Mouse (Mus musculus): Measurements from ENCODE around the gene Ssmem1. TPM values are rescaled to one million over a fixed set of nuclear protein-coding genes. Genes with fewer than 3 reads are reported as not detected.

Gene Ssmem1
- total and polyA plus RNA-seq, 3 experiments = 0.17 to 0.34 TPM; not detected in 1

DNA sequence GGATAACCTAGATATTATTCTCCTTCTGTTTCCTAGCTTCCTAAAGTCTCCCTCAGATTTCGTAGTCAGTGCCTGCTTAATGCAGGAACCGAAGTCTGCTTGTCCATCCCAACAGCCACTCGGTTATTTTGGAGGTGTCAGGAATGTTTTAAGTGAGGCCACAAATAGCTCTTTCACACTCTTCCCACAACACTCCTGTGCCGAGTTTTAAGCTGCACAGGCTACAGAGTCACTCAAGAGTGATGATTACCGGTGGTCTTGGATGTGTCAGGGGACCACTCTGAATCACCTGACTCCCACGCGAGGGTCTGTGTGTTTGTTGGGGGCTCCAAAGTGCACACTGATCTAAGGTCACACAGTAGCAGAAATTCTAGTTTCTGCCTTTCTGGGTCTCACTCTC, 36.0 kb downstream of the Ssmem1 start:
- Histone ChIP-seq H3K36me3 (replicated peaks in 1 of 2; ENCODE audit: control insufficient read depth in 1 of 2, insufficient read depth in 1 of 2, low read length in 1 of 2) (no peaks in the 10 kb centered on the region), H3K27me3 (replicated peaks) (no peaks in the 10 kb centered on the region), H3K4me1 (ENCODE audit: control insufficient read depth in 1 of 2, insufficient read depth in 2 of 2) (peaks cover 2 to 3% of the 10 kb centered on the region in 2 experiments; a peak in 2 of 4 replicates), H3K9ac (ENCODE audit: insufficient read depth, low read depth) (no peak overlapping the region), H3K4me3 (replicated peaks in 1 of 3; ENCODE audit: low read depth in 2 of 3, low read length in 2 of 3, poor library complexity in 1 of 3) (no peak overlapping the region), H3K9me3 (replicated peaks; ENCODE audit: low read length) (no peaks in the 10 kb centered on the region), H3K79me2 (replicated peaks; ENCODE audit: control insufficient read depth, extremely low read depth, insufficient read depth, poor library complexity, severe bottlenecking) (no peaks in the 10 kb centered on the region), H3K4me2 (ENCODE audit: insufficient read depth, low read depth, poor library complexity, severe bottlenecking) (no peak overlapping the region), H3K27ac (ENCODE audit: insufficient read depth, low read depth) (no peak overlapping the region)
- no peak for DNase-seq (ENCODE audit: extremely low read depth)
- dilution Hi-C loops (cut with MboI; ENCODE audit: extremely low pct_ligation_motif_present, extremely low pct_unique_long_range_greater_than_20kb, low sequenced_read_pairs) (no loop called here), in situ Hi-C loops (cut with MboI; ENCODE audit: low pct_ligation_motif_present, low pct_unique_long_range_greater_than_20kb, low sequenced_read_pairs) (no loop called here)
- no peak for TF ChIP-seq HCFC1 (IDR thresholded peaks at IDR 0.05; ENCODE audit: low read depth, low read length)
- TF ChIP-seq CHD1 (IDR thresholded peaks at IDR 0.05; ENCODE audit: low read depth, low read length) = no peak
- no peak for TF ChIP-seq ZMIZ1 (IDR thresholded peaks at IDR 0.05; ENCODE audit: low read depth, low read length)
- TF ChIP-seq NRF1 (IDR thresholded peaks at IDR 0.05; ENCODE audit: low read depth, low read length) = no peak
- TF ChIP-seq EP300 (IDR thresholded peaks at IDR 0.05; ENCODE audit: low read length) = no peak
- no peak for TF ChIP-seq BHLHE40 (IDR thresholded peaks at IDR 0.05; ENCODE audit: low read depth, low read length)
- no peak for TF ChIP-seq MAZ (IDR thresholded peaks at IDR 0.05; ENCODE audit: low read depth, low read length)
- no peak for TF ChIP-seq SIN3A (IDR thresholded peaks at IDR 0.05; ENCODE audit: low read length)
- TF ChIP-seq NELFE (IDR thresholded peaks at IDR 0.05; ENCODE audit: low read depth, low read length) = no peak
- no peak for TF ChIP-seq E2F4 (IDR thresholded peaks at IDR 0.05; ENCODE audit: insufficient replicate concordance, low read depth, low read length)
- no peak for TF ChIP-seq MEF2A (IDR thresholded peaks at IDR 0.05; ENCODE audit: borderline replicate concordance, low read depth, low read length)
- no peak for TF ChIP-seq TCF12 (IDR thresholded peaks at IDR 0.05; ENCODE audit: low read depth, low read length)
- TF ChIP-seq ZNF384 (IDR thresholded peaks at IDR 0.05; ENCODE audit: low read depth, low read length) = no peak
- TF ChIP-seq SMC3 (IDR thresholded peaks at IDR 0.05; ENCODE audit: low read depth, low read length) = no peak
- no peak for TF ChIP-seq MAX (IDR thresholded peaks at IDR 0.05; ENCODE audit: low read length)
- no peak for TF ChIP-seq UBTF (IDR thresholded peaks at IDR 0.05; ENCODE audit: low read depth, low read length)
- no peak for TF ChIP-seq USF1 (IDR thresholded peaks at IDR 0.05; ENCODE audit: low read depth, low read length)
- TF ChIP-seq GABPA (IDR thresholded peaks at IDR 0.05; ENCODE audit: insufficient replicate concordance, low read depth, low read length) = no peak

DNA sequence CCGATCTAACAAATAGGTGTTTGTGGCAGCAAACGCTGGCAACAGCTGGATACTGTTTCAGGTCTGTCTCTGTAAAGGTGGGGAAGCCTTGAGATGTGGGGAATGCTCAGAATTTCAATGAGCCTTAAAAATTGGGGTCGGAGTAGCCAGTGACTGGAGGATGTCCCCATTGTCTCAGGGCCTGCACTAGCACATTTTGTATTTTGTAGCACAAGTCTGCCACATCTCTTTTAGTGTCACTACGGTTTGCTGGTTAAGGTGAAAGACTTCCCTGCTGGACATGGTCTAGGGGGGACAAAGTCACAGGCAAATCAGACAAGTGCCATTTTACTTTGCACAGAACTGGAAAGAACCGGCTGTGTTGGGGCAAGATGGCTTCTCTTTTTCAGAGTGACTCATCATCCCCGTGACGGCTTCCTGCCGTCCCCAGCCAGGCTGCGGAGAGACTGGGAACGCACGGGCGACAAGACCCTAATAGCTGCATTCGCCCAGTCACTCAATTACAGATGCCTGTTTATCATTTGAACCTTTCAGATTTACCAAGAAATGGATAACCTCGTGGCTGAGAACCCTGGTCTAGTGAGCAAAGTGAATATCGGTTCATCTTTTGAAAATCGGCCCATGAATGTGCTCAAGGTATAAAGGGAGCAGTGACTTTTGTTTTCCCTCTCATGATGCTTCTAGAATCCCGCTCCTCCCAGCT, 37.1 kb downstream of the Ssmem1 start:
- H3K4me1 ChIP-seq (ENCODE audit: control insufficient read depth in 1 of 2, insufficient read depth in 2 of 2) = peaks cover 2 to 3% of the 10 kb centered on the region in 2 experiments; a peak in 2 of 4 replicates
- H3K36me3 ChIP-seq (replicated peaks in 1 of 2; ENCODE audit: control insufficient read depth in 1 of 2, insufficient read depth in 1 of 2, low read length in 1 of 2) = no peaks in the 10 kb centered on the region
- no peak overlapping the region for H3K4me2 ChIP-seq (ENCODE audit: insufficient read depth, low read depth, poor library complexity, severe bottlenecking)
- DNase-seq (ENCODE audit: extremely low read depth) = no peak
- dilution Hi-C loops (cut with MboI; ENCODE audit: extremely low pct_ligation_motif_present, extremely low pct_unique_long_range_greater_than_20kb, low sequenced_read_pairs) (no loop called here), in situ Hi-C loops (cut with MboI; ENCODE audit: low pct_ligation_motif_present, low pct_unique_long_range_greater_than_20kb, low sequenced_read_pairs) (no loop called here)
- no peak overlapping the region for H3K4me3 ChIP-seq (replicated peaks in 1 of 3; ENCODE audit: low read depth in 2 of 3, low read length in 2 of 3, poor library complexity in 1 of 3)
- no peak overlapping the region for H3K9ac ChIP-seq (ENCODE audit: insufficient read depth, low read depth)
- H3K27ac ChIP-seq (ENCODE audit: insufficient read depth, low read depth) = no peak overlapping the region
- no peaks in the 10 kb centered on the region for H3K79me2 ChIP-seq (replicated peaks; ENCODE audit: control insufficient read depth, extremely low read depth, insufficient read depth, poor library complexity, severe bottlenecking)
- no peaks in the 10 kb centered on the region for H3K9me3 ChIP-seq (replicated peaks; ENCODE audit: low read length)
- H3K27me3 ChIP-seq (replicated peaks) = no peaks in the 10 kb centered on the region
- TF ChIP-seq CHD2 (IDR thresholded peaks at IDR 0.05; ENCODE audit: low read length) (no peak), ZC3H11A (IDR thresholded peaks at IDR 0.05; ENCODE audit: low read depth, low read length) (no peak), MAX (IDR thresholded peaks at IDR 0.05; ENCODE audit: low read length) (no peak), USF1 (IDR thresholded peaks at IDR 0.05; ENCODE audit: low read depth, low read length) (no peak)

All from CH12.LX (cell line).